In the genomic region with DNA sequence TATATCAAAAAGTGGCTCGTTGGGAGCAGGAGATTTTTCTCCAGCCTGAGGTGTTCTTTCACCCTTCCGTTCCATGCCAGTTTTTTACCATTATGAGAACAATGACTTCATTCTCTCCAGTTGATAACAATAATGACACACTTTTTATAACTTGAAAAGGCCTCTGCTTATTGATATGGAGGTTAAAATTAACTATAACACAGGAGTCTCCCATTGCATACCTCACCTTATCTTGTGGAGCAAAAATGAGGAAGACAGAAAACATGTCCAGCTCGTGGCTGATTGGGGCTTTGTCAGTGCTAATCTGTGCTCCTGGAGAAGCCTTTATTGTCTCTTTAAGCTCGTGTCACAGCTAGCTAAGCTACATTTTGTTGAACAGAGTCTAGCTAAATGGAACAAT, we compare ENCODE assay signal across 29 mouse cellular contexts.
A peak's percentile ranks its signal among the peaks of the same experiment; 100 is the strongest.
DNase-seq lines count a peak whose midpoint lies in the region; ATAC-seq and TF ChIP-seq lines count a peak whose summit lies in the region.
"Had no signal": no experiment of that assay in that cellular context is flagged by ENCODE, and none has a peak within 500 bp of the region (broad histone marks: within the 10 kb centered on the region; RNA-seq: fewer than 3 reads in every experiment).

No protein-coding gene starts in this region.

- H3K36me3 ChIP-seq in heart, embryonic 13.5 days, result no peaks in the 10 kb centered on the region
- no peaks in the 10 kb centered on the region for H3K36me3 ChIP-seq in kidney, embryonic 14.5 days (ENCODE audit: control insufficient read depth, insufficient read depth, low read length)
- no peaks in the 10 kb centered on the region for H3K36me3 ChIP-seq in intestine, embryonic 15.5 days
- H3K36me3 ChIP-seq in small intestine, adult 2 months (ENCODE audit: control insufficient read depth, insufficient read depth, low read length), result no peaks in the 10 kb centered on the region
- H3K36me3 ChIP-seq: embryonic facial prominence, embryonic 12.5 days; liver, embryonic 12.5 days had no signal

- ATAC-seq in heart, embryonic 13.5 days (ENCODE audit: extremely low read depth, insufficient number of reproducible peaks, low FRiP score, low TSS enrichment), result no peak
- ATAC-seq in kidney, embryonic 14.5 days (ENCODE audit: low FRiP score, low TSS enrichment), result no peak
- peak; percentile 81 for ATAC-seq in intestine, embryonic 15.5 days
- ATAC-seq: CD4-positive, CD25-positive, alpha-beta regulatory T cell, adult 4 months; forebrain, embryonic 14.5 days; hindbrain, embryonic 16.5 days; liver, embryonic 12.5 days; liver, postnatal 0 days; lung, postnatal 0 days; midbrain, embryonic 16.5 days had no signal

- no peak for TF ChIP-seq POLR2A in small intestine, adult 2 months (IDR thresholded peaks at IDR 0.05; ENCODE audit: low read depth, low read length)
- TF ChIP-seq POLR2A in lung, adult 2 months (IDR thresholded peaks at IDR 0.05; ENCODE audit: borderline replicate concordance, extremely low read depth, low read depth, low read length), result no peak

- intact Hi-C loops in heart, postnatal 36 days (cut with DNase I), result no loop called here

- no peak for DNase-seq in heart, postnatal 36 days
- no peak for DNase-seq in kidney, postnatal 14 days
- no peak for DNase-seq in lung, adult 2 months
- DNase-seq: adrenal gland, postnatal 14 days; cerebellum, adult 11 months; cerebellum, adult 9-10 months; embryo, embryonic 11 days; gastrocnemius, postnatal 14 days; kidney, adult 11 months; layer of hippocampus, postnatal 36 days; left cerebral cortex, postnatal 4 days; liver, postnatal 0 days; lung, postnatal 4 days; right cerebral cortex, adult 18-20 months; thymus, adult 2 months; thymus, postnatal 36 days had no signal

- peak overlapping the region; percentile 78 for H3K27ac ChIP-seq in heart, embryonic 13.5 days (replicated peaks)
- H3K27ac ChIP-seq in kidney, embryonic 14.5 days (ENCODE audit: low read depth, low read length), result peak overlapping the region; percentile 37; the same call in 1 of the 2 replicates
- peak overlapping the region; percentile 70 for H3K27ac ChIP-seq in intestine, embryonic 15.5 days
- peak overlapping the region; percentile 41; the same call in 1 of the 2 replicates for H3K27ac ChIP-seq in small intestine, adult 2 months (ENCODE audit: insufficient read depth, low read depth, low read length)
- H3K27ac ChIP-seq: embryonic facial prominence, embryonic 12.5 days; liver, embryonic 12.5 days; stomach, postnatal 0 days had no signal

- WGBS in heart, embryonic 13.5 days, result 9% methylated on average over 4 of the region's 4 CpGs
- 61% methylated on average over 4 of the region's 4 CpGs for whole genome bisulfite sequencing in kidney, embryonic 14.5 days
- 39% methylated on average over 4 of the region's 4 CpGs for WGBS in intestine, embryonic 15.5 days
- WGBS in small intestine, adult 2 months, result 23% methylated on average over 4 of the region's 4 CpGs
- 60% methylated on average over 4 of the region's 4 CpGs for WGBS in lung, adult 2 months

- no peaks in the 10 kb centered on the region for H3K27me3 ChIP-seq in heart, embryonic 13.5 days (replicated peaks)
- no peaks in the 10 kb centered on the region for H3K27me3 ChIP-seq in kidney, embryonic 14.5 days (ENCODE audit: control insufficient read depth, insufficient read depth, low read length)
- no peaks in the 10 kb centered on the region for H3K27me3 ChIP-seq in intestine, embryonic 15.5 days (replicated peaks)
- H3K27me3 ChIP-seq in small intestine, adult 2 months (ENCODE audit: control insufficient read depth, insufficient read depth, low read length), result no peaks in the 10 kb centered on the region
- H3K27me3 ChIP-seq: embryonic facial prominence, embryonic 12.5 days; liver, embryonic 12.5 days; megakaryocyte, embryonic 14.5 days had no signal

- H3K9me3 ChIP-seq in heart, embryonic 13.5 days, result no peaks in the 10 kb centered on the region
- H3K9me3 ChIP-seq in kidney, embryonic 14.5 days (ENCODE audit: control insufficient read depth, low read length), result no peaks in the 10 kb centered on the region
- H3K9me3 ChIP-seq in intestine, embryonic 15.5 days, result no peaks in the 10 kb centered on the region
- H3K9me3 ChIP-seq: embryonic facial prominence, embryonic 12.5 days; liver, embryonic 12.5 days had no signal

- peak overlapping the region; percentile 30; the same call in 1 of the 2 replicates for H3K4me2 ChIP-seq in heart, embryonic 13.5 days
- no peak overlapping the region for H3K4me2 ChIP-seq in kidney, embryonic 14.5 days (replicated peaks; ENCODE audit: low read depth, low read length)
- H3K4me2 ChIP-seq in intestine, embryonic 15.5 days (replicated peaks), result peak overlapping the region; percentile 9; the same call in 1 of the 2 replicates
- H3K4me2 ChIP-seq: embryonic facial prominence, embryonic 12.5 days; liver, embryonic 12.5 days had no signal

- no peak overlapping the region for H3K4me3 ChIP-seq in heart, embryonic 13.5 days
- no peak overlapping the region for H3K4me3 ChIP-seq in kidney, embryonic 14.5 days (ENCODE audit: low read length)
- no peak overlapping the region for H3K4me3 ChIP-seq in intestine, embryonic 15.5 days (replicated peaks)
- no peak overlapping the region for H3K4me3 ChIP-seq in small intestine, adult 2 months (ENCODE audit: low read depth, low read length)
- no peak overlapping the region for H3K4me3 ChIP-seq in lung, adult 2 months (replicated peaks; ENCODE audit: extremely low read depth, low read depth, low read length)
- H3K4me3 ChIP-seq: embryonic facial prominence, embryonic 12.5 days; liver, embryonic 12.5 days; megakaryocyte, embryonic 14.5 days had no signal

- no peak for TF ChIP-seq CTCF in small intestine, adult 2 months (IDR thresholded peaks at IDR 0.05; ENCODE audit: extremely low read depth, insufficient read length, insufficient replicate concordance, low read depth, low read length)
- TF ChIP-seq CTCF in lung, adult 2 months (IDR thresholded peaks at IDR 0.05; ENCODE audit: insufficient read depth, low read length), result no peak

- H3K9ac ChIP-seq in heart, embryonic 13.5 days, result no peak overlapping the region
- no peak overlapping the region for H3K9ac ChIP-seq in kidney, embryonic 14.5 days (ENCODE audit: low read depth, low read length)
- H3K9ac ChIP-seq in intestine, embryonic 15.5 days, result no peak overlapping the region
- H3K9ac ChIP-seq: embryonic facial prominence, embryonic 12.5 days; liver, embryonic 12.5 days; liver, postnatal 0 days had no signal

- H3K4me1 ChIP-seq in heart, embryonic 13.5 days, result peaks cover 38% of the 10 kb centered on the region
- H3K4me1 ChIP-seq in kidney, embryonic 14.5 days (ENCODE audit: control insufficient read depth, insufficient read depth, low read length), result no peaks in the 10 kb centered on the region
- H3K4me1 ChIP-seq in intestine, embryonic 15.5 days (replicated peaks), result 0 out of 2 replicates have a peak, but pooled peaks cover 6% of the 10 kb centered on the region
- H3K4me1 ChIP-seq in small intestine, adult 2 months (ENCODE audit: control insufficient read depth, insufficient read depth, insufficient read length, low read length), result no peaks in the 10 kb centered on the region
- H3K4me1 ChIP-seq in lung, adult 2 months (ENCODE audit: control insufficient read depth, insufficient read depth, low read length), result no peaks in the 10 kb centered on the region
- H3K4me1 ChIP-seq: embryonic facial prominence, embryonic 12.5 days; liver, embryonic 12.5 days; megakaryocyte, embryonic 14.5 days had no signal
